Mouse (Mus musculus): ENCODE data around the gene Galnt2. TPM values are rescaled to one million over a fixed set of nuclear protein-coding genes. Genes with fewer than 3 reads are reported as not detected.

Gene Galnt2
- total RNA-seq, 1 experiment from 2014 or later: 31.0 TPM

DNA sequence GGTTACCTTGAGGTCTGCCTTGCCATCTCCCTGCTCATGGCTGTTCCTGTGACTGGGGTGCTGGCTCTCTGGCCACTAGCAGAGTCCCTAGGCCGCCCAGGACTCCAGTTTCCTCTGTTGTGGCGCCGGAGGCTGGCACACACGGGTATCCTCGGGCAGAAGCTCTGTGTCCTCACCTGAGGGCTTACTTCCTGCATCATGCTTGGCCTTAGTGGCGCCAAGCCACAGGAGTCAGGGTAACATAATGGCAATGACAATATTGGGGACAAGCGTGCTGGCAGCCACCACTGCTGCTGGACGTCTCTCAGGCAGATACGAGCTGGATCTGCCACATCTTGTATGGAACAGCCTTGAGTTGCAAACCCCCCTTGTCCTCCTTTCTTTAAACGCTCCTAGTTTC lies 81.0 kb downstream of the Galnt2 start:
- no peak for ATAC-seq (replicated peaks; ENCODE audit: low read depth, poor library complexity, severe bottlenecking)

DNA sequence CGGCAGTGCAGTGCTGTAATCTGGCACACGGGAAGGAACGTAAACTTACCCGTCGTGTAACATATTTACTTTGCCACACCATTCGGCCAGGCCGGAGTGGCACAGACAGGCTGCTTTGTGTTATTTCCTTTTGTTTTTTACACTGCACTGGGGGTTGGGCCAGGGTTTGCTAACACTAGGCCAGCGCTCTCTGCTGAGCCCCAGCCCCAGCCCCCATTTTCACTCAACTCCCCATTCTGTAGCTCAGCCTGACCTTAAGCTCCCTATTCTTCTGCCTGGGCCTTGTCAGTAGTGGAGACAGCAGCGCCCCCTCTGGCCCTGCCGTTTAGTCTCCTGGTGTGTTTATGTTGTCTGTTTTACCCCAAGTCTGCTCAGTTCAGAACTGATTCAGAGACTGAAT lies 83.6 kb downstream of the Galnt2 start:
- no peak for ATAC-seq (replicated peaks; ENCODE audit: low read depth, poor library complexity, severe bottlenecking)

DNA sequence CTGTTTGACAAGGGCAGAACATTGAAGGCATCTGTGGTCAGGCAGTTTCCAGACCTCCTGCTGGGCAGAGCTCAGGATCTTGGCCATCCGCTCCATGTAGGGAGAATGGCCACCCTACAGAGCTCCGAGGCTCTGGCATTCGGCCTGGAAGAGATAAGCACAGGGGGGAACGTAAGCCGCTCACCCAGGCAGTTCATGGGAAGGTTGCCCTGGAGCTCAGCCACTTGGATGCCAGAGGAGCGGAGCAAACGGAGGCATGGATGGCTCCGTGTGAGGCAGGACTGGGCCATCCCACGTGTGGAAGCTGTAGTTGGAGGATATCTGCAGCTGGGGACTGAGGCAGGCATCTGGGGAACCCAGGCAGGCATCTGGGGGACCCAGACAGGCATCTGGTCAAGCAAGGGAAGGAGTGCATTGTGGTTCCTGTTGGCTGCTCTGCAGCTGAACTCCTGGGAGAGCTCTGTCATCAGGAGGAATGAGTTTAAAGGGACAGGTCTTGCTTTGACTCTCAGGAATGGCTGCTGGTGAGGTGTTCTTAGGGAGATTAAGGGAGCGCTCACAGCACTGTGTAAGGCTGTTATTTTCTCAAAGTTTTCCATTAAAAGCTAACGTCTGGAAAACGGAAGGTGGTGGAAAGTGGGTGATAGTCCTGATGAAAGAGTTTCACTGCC lies 85.4 kb downstream of the Galnt2 start:
- no peak for ATAC-seq (replicated peaks; ENCODE audit: low read depth, poor library complexity, severe bottlenecking)

DNA sequence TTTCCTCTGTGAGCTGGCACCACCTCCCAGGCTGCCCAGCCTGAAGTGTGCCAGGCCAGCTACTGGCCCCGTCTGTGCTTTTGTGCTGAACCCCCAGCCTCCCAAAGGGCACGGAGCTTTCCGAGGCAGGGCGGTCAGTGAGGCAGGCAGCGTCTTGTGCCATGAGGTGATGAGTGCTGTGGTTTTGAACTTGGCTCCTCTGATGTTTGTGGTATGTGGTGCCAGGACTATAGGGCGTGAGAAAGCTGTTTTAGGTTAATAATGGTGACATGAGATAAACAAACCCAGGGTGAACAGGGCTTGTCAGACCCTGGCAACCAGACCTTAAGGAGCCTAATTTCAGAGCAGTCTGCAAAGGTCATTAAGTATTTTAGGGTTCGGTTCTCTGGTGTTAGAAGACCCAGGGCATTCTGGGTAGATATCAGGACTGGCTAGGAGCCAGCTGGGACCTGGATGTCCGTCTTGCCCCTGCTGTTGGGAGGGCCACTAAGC lies 86.0 kb downstream of the Galnt2 start:
- peak; percentile 48 for ATAC-seq (replicated peaks; ENCODE audit: low read depth, poor library complexity, severe bottlenecking)

DNA sequence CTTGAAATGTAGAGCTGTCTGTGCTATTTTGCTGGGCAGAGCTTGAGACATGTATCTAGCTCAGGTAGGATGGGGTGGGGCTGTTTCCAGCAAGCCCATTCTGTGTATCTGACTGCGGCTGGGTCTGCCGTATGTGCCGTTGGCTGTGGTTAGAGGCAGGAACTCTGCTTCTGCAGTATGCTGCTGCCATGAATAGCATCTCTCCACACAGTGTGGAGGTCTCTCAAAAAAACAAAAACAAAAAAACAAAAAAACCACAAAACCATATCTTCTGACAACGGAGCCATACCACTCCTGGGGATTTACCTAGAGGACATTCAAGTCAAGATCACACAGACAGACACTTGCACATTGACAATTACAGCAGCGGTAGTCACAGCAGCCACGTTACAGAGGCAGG lies 86.6 kb downstream of the Galnt2 start:
- peak; percentile 58 for ATAC-seq (replicated peaks; ENCODE audit: low read depth, poor library complexity, severe bottlenecking)

DNA sequence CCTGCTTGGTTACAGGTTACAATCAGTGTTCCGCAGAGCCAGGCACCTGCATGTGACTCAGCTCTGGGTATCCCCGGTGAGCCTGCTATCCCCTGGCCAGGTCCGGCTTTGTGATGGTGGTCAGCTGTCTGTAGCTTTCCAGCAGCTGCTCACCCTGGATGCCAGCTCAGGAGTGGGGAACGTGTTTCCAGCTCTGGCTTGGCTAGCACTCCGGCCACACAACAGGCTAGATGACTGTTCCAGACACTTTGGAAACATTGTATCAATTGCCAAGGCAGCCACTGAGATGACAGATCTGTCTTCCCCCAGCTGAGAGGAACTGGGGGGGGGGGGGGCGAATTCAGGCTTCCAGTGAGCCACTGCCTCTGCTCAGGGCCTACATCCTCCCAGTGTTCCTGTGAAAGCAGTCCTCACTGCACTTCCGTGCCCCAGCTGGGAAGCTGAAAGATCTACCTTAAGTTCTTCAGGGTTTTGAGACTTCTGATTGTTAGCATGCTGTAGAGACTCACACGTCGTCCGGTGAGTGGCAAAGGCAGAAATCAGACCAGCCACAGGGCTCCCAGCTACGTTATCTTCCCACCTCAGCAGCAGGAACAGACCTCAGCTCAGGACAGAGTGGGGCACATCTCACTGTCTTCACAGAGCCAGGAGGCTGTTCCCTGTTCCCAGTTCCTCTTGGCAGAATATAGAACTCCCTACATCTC lies 87.6 kb downstream of the Galnt2 start:
- peak; percentile 35; the same call in 1 of the 2 replicates for ATAC-seq (replicated peaks; ENCODE audit: low read depth, poor library complexity, severe bottlenecking)

DNA sequence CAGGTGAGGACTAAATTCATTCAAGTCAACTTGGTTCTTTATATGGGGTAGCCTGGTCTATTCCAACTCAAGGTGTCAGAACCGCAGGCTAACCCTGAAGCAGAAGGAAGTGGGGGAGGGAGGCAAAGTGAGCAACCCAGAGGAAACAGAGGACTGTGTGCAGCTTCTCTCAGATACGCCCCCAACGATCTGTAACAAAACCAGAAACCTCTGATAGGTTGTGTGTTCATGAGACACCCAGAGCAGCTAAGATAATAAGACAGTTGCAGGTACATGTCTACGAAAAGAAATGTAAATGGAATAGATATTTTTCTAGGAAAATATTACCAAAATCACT lies 88.1 kb downstream of the Galnt2 start:
- peak; percentile 24 for ATAC-seq (replicated peaks; ENCODE audit: low read depth, poor library complexity, severe bottlenecking)

DNA sequence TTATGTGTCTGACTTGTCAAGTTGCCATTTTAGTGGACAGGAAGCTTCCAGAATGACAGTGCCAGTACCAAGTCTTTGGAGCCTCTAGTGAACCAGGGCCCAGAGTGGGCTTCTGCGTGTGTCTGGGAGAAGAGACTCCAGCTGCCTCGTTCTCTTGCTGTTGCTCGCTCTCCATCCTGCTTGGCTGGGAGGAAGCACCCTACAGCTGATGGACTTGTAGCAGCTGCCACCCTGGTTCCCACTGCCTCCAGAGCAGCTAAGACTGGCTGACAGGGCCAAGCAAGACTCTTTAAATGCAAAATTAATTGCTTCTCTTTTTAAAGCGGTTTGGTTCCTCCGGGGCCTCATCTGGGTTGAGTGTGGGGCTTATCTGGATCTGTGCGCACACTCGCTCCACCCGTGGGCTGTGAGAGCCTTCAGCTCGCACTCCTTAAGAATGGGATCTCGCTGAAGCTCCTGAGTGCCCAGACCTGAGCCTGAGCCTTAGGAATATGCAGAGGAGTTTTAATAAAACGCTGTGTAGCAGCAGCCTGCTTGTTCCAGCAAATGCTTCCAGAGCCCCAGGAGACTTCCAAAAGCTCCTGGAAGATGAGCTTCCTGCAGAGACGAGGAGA lies 90.1 kb downstream of the Galnt2 start:
- ATAC-seq (replicated peaks; ENCODE audit: low read depth, poor library complexity, severe bottlenecking): no peak

DNA sequence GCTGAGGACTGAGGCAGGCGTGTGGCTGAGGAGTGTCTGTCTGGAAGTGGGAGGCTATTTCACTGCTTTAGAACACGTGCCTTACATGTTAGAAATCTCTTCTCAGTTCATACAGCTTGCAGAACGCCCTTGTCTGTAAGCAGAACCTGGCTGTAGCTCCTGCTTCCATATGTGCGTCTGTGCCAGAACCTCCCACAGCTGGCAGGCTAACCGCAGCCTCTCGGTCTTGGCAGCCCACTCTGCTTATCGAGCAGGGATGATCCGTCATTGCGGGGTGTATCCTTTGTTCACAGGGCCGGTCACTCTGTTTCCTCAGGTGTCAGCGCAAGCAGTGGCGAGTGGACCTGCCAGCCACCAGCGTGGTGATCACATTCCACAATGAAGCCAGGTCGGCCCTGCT lies 92.2 kb downstream of the Galnt2 start:
- ATAC-seq (replicated peaks; ENCODE audit: low read depth, poor library complexity, severe bottlenecking): no peak

DNA sequence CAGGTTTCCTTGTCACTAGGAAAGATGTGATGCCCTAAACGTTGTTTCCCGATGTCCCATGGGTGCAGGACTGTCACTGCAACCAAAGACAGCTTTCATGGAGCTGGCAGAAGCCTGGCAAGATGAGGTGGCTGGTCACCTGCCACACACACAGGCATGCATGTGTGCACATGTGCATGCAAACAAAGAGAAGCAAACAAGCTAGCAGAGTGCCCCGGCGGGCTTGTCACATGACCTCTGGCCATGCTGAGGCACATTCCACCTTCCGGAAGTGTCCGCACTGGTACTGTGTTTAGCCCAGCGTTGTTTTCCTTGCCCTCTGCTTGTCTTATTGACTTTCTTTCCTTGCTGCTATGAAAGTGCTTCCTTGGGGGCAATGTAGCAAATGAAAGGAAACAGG lies 97.1 kb downstream of the Galnt2 start:
- ATAC-seq (replicated peaks; ENCODE audit: low read depth, poor library complexity, severe bottlenecking): no peak

DNA sequence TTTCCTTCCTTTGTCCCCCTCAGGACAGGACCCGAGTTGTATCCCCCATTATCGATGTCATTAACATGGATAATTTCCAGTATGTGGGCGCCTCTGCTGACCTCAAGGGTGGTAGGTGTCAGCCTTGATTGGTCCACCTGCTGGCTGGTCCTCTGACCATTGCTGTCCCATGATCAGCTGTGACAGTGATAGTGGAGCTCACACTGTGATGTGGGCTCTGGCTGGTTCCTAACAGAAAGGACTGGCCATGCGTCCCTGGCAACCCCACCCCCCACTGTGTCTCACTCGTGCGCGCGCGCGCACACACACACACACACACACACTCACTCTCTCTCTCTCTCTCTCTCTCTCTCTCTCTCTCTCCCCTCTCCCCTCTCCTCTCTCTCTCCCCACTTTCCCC lies 98.5 kb downstream of the Galnt2 start:
- no peak for ATAC-seq (replicated peaks; ENCODE audit: low read depth, poor library complexity, severe bottlenecking)

DNA sequence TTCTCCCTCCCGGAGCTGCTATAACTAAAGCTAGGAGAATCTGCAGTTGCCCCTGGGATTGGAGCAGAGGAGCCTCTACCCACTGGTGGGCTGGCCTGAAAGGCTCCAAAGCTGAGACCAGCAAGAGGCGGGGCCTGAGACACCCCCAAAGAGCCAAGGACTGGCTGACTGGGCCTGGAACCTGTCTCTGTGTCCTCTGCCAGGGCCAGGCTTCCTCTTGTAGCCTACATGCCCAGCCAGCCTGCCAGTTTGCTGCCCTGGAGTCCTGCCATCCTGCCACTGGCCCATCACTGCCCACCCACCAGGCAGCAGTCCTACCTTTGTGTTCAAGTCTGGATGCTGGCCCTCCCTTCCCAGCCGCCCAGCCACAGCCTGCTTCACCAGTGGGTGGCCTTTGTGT lies 99.2 kb downstream of the Galnt2 start:
- ATAC-seq (replicated peaks; ENCODE audit: low read depth, poor library complexity, severe bottlenecking): no peak

DNA sequence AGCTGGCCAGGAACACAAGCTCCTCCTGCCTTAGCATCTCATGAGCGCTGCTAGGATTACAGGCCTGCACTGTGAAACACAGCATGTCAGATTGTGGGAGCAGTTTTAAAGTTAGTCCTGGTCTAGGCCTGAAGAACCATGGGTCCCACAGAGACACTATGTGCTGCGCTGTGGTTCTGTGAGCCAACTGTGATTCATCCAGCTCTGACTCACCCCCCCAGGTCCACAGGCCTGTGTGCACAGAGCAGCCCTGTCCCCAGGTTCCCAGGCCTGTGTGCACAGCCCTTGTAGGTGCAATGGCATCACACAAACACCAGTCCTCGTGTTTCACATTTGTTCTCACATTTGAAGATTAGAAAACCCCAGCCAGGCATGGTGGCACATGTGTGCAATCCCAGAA lies 99.9 kb downstream of the Galnt2 start:
- ATAC-seq (replicated peaks; ENCODE audit: low read depth, poor library complexity, severe bottlenecking): no peak

DNA sequence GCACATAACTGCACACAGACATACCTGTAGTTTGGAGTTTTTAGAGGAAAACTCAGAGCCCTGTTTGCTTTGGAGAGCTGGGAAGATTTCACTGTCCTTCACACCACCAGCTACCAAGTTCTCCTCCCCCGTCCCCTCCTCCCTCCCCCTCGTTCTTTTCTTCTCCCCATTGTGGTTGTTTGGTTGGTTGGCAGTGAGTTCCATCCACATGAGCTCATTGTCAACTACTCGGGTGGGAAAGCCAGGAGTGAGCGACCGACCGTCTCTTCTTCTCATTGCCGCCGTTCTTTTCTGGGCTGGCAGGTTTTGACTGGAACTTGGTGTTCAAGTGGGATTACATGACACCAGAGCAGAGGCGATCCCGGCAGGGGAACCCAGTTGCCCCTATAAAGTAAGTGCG lies 100.5 kb downstream of the Galnt2 start:
- ATAC-seq (replicated peaks; ENCODE audit: low read depth, poor library complexity, severe bottlenecking): no peak

DNA sequence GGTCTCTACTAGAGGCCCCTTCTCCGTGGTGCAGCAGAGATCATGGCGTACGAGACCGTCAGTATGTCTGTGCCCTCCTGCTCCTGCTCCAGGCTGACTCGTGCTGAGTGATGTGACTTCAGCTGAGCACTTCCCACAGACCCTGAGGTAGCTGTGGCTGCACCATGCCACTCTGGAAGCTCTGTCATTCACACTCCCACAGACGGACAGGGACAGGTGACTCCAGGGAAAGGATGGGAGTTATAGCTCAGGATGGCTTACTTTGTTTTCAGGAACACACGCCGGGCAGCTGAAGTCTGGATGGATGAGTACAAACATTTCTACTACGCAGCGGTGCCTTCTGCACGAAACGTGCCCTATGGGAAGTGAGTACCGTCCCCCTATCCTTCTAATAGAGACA lies 105.1 kb downstream of the Galnt2 start:
- no peak for ATAC-seq (replicated peaks; ENCODE audit: low read depth, poor library complexity, severe bottlenecking)

DNA sequence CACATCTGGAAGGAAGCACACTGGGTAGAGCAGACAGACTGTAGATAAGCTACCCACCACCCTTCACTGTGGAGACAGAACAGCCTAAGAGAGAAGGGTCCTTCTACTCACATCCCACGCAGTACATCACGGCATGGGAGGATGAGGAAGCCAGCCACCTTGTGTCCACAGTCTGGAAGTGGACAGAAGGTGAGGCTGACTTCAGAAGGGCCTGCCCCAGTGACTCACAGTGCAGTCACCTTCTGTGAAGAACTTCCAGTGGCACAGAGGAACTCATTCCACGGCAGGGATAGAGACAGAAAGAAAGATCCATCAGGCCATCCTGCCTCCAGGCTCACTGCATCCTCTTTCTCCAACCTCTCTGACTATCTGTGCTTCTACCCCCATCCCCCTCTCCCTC lies 108.6 kb downstream of the Galnt2 start:
- no peak for ATAC-seq (replicated peaks; ENCODE audit: low read depth, poor library complexity, severe bottlenecking)

DNA sequence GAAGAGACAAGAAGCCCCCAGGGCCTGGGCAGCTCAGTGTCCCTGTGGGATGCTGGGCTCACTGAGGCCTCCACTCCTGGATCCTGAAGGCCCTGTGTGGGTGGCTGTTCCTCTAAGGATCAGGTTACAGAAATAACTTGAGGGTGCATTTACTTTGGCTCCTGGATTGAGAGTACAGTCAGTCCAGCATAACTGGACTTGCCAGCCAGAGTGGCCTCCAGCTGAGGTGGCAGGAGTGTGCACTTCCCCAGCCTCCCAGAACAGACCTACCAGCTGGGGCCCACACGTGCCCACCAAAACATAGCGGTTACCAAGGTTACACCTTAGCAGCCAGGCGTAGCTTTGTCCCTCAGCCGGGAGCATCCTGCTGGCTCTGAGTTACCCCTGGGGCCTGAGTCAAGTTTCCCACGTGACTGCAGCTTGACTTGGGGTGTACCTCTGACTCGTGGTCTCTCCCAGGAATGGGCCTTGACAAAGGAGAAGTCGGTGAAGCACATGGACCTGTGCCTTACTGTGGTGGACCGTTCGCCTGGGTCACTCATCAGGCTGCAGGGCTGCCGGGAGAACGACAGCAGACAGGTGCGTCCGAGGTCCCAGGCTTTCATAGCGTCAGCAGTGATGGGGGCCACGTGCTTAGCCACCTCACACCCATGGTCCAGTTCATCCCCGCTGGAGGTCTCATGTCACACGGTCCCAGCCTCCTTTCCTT lies 109.3 kb downstream of the Galnt2 start:
- no peak for ATAC-seq (replicated peaks; ENCODE audit: low read depth, poor library complexity, severe bottlenecking)

DNA sequence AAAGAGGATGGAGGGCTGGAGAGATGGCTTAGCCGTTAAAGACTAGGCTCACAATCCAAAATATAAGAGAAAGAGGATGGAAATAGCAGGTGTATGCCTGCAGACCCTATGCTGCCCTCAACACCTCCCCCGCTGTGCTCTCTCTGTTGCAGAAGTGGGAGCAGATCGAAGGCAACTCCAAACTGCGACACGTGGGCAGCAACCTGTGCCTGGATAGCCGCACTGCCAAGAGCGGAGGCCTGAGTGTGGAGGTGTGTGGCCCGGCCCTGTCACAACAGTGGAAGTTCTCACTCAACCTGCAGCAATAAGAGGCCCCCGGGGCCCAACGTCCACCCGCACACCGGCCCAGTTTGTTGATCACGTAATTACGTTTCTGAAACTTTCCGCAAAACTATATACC lies 112.0 kb downstream of the Galnt2 start:
- no peak for ATAC-seq (replicated peaks; ENCODE audit: low read depth, poor library complexity, severe bottlenecking)

DNA sequence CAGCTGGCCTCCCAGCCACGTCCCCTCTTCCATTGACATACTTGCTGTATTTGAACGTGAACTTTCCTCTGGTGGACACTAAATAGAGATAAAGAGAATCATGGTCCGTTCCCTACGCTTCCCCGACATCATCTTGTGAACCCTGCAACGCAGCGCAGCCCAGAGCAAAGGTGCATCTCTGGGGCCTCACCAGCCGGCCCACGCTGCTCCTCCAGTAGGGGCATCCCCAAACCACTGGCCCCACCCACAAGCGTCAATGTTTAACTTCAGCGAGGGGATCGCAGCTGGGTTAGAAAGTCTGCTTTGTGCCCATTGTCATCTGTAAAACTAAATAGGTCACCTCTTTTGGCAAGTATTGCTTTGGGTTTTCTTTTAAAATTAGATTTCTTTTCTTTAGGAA lies 112.8 kb downstream of the Galnt2 start:
- ATAC-seq (replicated peaks; ENCODE audit: low read depth, poor library complexity, severe bottlenecking): no peak

DNA sequence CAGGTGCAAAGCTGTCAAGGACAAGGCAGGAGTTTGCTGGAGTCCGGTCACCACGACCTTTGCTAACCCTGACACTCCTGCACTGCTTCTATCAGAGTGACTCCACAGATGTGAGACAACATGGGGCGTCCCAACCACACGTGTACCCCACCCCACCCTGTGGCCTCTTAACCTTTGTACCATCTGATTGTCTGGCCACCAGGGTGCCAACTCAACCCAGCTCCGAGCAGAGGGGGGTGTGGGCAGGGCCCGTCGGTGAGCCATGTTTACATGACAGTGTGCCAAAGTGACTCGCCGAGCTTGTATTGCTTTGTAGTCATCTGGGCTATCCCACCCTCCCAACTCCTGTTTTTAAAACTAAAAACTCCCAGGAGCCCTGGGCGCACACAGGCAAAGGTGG lies 113.9 kb downstream of the Galnt2 start:
- ATAC-seq (replicated peaks; ENCODE audit: low read depth, poor library complexity, severe bottlenecking): no peak

Data from common myeloid progenitor, adult 5-6 weeks (primary cell).